Mouse (Mus musculus) heart, adult 2 months (tissue): ENCODE results near the gene Mpdu1. TPM values are rescaled to one million over a fixed set of nuclear protein-coding genes. Genes with fewer than 3 reads are reported as not detected.

Experiments
- DNase-seq, 2 experiments: peaks; one replicate each; pipeline ENCODE4 v3.0.0; 2021
- H3K27ac ChIP-seq: fragments of 200-600 bp; 2 replicates; pipeline ENCODE4 v1.8.1; 2022
- H3K27me3 ChIP-seq: fragments of 200-500 bp; 2 replicates; pipeline ENCODE4 v1.6.1; 2012; ENCODE audit warnings: mild to moderate bottlenecking, low read length, inconsistent platforms, mixed read lengths; ENCODE audit not compliant: control insufficient read depth, insufficient read depth
- H3K36me3 ChIP-seq: fragments of 200-500 bp; 2 replicates; pipeline ENCODE4 v1.6.1; 2012; ENCODE audit warnings: low read length, inconsistent platforms; ENCODE audit not compliant: control insufficient read depth, insufficient read depth
- H3K4me1 ChIP-seq: fragments of 200-500 bp; 2 replicates; pipeline ENCODE4 v1.6.1; 2011; ENCODE audit warnings: low read length; ENCODE audit not compliant: control insufficient read depth, insufficient read depth
- H3K4me3 ChIP-seq: fragments of 200-600 bp; 2 replicates; pipeline ENCODE4 v1.8.1; 2022
- H3K79me2 ChIP-seq: fragments of 200-500 bp; replicated peaks from 2 replicates; pipeline ENCODE4 v1.6.1; 2012; ENCODE audit warnings: mild to moderate bottlenecking, inconsistent platforms, low read length, moderate library complexity, mixed read lengths; ENCODE audit not compliant: control insufficient read depth, insufficient read depth
- H3K9ac ChIP-seq: fragments of 200-500 bp; 2 replicates; pipeline ENCODE4 v1.6.1; 2012; ENCODE audit warnings: low read depth, mild to moderate bottlenecking, control low read depth, inconsistent platforms, low read length, mixed read lengths
- CTCF ChIP-seq: fragments of 200-600 bp; IDR thresholded peaks from 2 replicates; pipeline ENCODE4 v1.8.1; 2022; ENCODE audit warnings: antibody characterized with exemption, mild to moderate bottlenecking, moderate library complexity
- EP300 ChIP-seq: fragments of 200-500 bp; IDR thresholded peaks from 2 replicates; pipeline ENCODE4 v1.6.1; 2011; ENCODE audit warnings: low read depth, low read length, control low read depth; ENCODE audit not compliant: insufficient read depth
- POLR2A ChIP-seq: fragments of 200-500 bp; IDR thresholded peaks from 2 replicates; pipeline ENCODE4 v1.6.1; 2011; ENCODE audit warnings: mild to moderate bottlenecking, low read depth, low read length, control low read depth; ENCODE audit not compliant: insufficient read depth
- WGBS: fragments of 180-500 bp; shearing (Covaris S2); methylation state at CpG from one replicate; pipeline ENCODE4 v1.1.7; 2018; 5-methylcytosine and 5-hydroxymethylcytosine counted together
- intact Hi-C: fragments of 180-260 bp; cut with DNase I; formaldehyde crosslinking; loops from one replicate; pipeline ENCODE4 v1.15.1; 2025
- polyA plus RNA-seq: library from polyadenylated mRNA; depleted of rRNA; stranded (reverse); fragments of >200 nt; gene quantifications from 2 replicates; pipeline ENCODE4 v1.2.3, GENCODE M21; 2012
- total RNA-seq, 2 experiments: library from RNA; stranded (reverse); gene quantifications; 2 replicates each; pipeline ENCODE4 v1.2.3; 2021

Gene Mpdu1
- total and polyA plus RNA-seq, 3 experiments: 13.7 to 40.8 (median 14.2) TPM

GRCm38 (mm10) chr11:69670786-69671725 is 8.6 kb upstream of the Mpdu1 start:
- Histone ChIP-seq H3K9ac (peak overlapping the region; percentile 92), H3K27ac (peak overlapping the region; percentile 95), H3K4me1 (peaks cover 5% of the 10 kb centered on the region), H3K27me3 (no peaks in the 10 kb centered on the region), H3K4me3 (peak overlapping the region; percentile 85), H3K36me3 (peaks cover 18% of the 10 kb centered on the region), H3K79me2 (no peaks in the 10 kb centered on the region)
- intact Hi-C loops: no loop called here
- DNase-seq: peak; percentile 95 to 96
- no peak for TF ChIP-seq CTCF
- TF ChIP-seq POLR2A: peak; percentile 42
- TF ChIP-seq EP300: peak; percentile 71
- 1% methylated on average over 61 of the region's 61 CpGs for WGBS

DNA sequence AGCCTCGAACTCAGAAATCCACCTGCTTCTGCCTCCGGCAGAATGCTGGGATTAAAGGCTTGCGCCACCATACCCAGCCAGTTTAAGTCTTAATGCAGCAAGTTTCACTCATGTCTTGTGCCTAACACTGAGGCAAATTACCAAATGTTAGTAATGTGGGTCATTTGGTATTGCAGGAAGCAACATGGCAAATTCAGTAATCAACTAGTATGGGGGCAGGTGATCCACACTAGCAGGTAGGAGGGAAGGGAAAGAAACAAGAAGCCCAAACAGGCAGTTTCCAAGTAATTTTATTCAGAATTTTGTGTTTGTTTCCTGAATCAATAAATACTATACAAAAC is 4.2 kb upstream of the Mpdu1 start:
- Histone ChIP-seq H3K9ac (no peak overlapping the region), H3K79me2 (no peaks in the 10 kb centered on the region), H3K4me1 (peaks cover 10% of the 10 kb centered on the region), H3K27ac (no peak overlapping the region), H3K27me3 (no peaks in the 10 kb centered on the region), H3K36me3 (peaks cover 17% of the 10 kb centered on the region), H3K4me3 (no peak overlapping the region)
- intact Hi-C loops: no loop called here
- no peak for DNase-seq
- TF ChIP-seq CTCF: no peak
- TF ChIP-seq EP300: no peak
- TF ChIP-seq POLR2A: no peak
- WGBS: 88% methylated on average over 3 of the region's 3 CpGs

- H3K4me1 ChIP-seq: peaks cover 10% of the 10 kb centered on the region
- H3K4me3 ChIP-seq: no peak within 1 kb of the TSS
- no peak within 1 kb of the TSS for H3K9ac ChIP-seq
- 49% methylated on average over 7 of the region's 7 CpGs for WGBS
- H3K79me2 ChIP-seq: no peaks in the 10 kb centered on the region
- H3K27me3 ChIP-seq: no peaks in the 10 kb centered on the region
- 0 out of 2 replicates have a peak, but pooled peaks have one; percentile 44 for TF ChIP-seq POLR2A
- no peak for TF ChIP-seq EP300
- intact Hi-C loops: no loop called here
- H3K27ac ChIP-seq: no peak within 1 kb of the TSS; the same call in 1 of the 2 replicates
- H3K36me3 ChIP-seq: peaks cover 17% of the 10 kb centered on the region
- DNase-seq: peak in 1 of 2 experiments; percentile 71
Measured at GRCm38 (mm10) chr11:69665961-69666664, 3.7 kb upstream of the Mpdu1 start, which contains the start of gene Cd68. Cd68 (minus strand) TSS chr11:69666153.

DNA sequence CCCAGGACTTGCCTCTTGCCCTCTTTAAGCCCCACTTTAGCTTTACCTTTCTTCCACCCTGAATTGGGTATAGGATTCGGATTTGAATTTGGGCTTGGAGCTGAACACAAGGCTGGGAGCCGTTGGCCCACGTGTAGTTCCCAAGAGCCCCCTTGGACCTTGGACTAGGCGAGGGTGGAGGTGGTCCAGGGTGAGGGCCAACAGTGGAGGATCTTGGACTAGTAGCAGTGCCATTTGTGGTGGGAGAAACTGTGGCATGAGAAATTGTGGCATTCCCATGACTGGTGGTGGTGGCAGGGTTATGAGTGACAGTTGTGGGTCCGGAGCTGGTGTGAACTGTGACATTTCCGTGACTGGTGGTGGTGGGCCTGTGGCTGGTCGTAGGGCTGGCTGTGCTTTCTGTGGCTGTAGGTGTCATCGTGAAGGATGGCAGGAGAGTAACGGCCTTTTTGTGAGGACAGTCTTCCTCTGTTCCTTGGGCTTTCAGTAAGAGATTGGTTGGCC is 3.1 kb upstream of the Mpdu1 start:
- DNase-seq: no peak
- H3K4me3 ChIP-seq: no peak overlapping the region
- intact Hi-C loops: no loop called here
- H3K27ac ChIP-seq: no peak overlapping the region; the same call in 1 of the 2 replicates
- TF ChIP-seq EP300: no peak
- H3K4me1 ChIP-seq: peaks cover 6% of the 10 kb centered on the region
- H3K79me2 ChIP-seq: no peaks in the 10 kb centered on the region
- no peak overlapping the region for H3K9ac ChIP-seq
- no peaks in the 10 kb centered on the region for H3K27me3 ChIP-seq
- WGBS: 66% methylated on average over 9 of the region's 9 CpGs
- H3K36me3 ChIP-seq: peaks cover 14% of the 10 kb centered on the region

DNA sequence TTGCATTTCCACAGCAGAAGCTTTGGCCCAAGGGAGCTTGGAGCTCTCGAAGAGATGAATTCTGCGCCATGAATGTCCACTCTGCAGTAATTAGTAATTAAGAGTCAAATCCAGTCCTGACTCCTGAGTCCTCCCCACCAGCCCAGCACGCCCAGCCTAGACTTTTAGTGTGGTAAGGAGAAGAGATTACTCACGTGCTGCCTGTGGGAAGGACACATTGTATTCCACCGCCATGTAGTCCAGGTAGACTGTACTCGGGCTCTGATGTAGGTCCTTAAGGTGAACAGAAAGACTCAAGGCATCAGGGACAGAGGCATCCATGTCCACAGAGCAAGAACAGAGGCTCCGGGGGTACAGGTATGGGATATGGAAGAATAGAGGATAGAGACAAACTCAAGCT is 2.4 kb upstream of the Mpdu1 start:
- DNase-seq: no peak
- H3K4me1 ChIP-seq: peaks cover 6% of the 10 kb centered on the region
- H3K36me3 ChIP-seq: peaks cover 7% of the 10 kb centered on the region
- no peak overlapping the region for H3K4me3 ChIP-seq
- WGBS: 85% methylated on average over 7 of the region's 7 CpGs
- H3K27me3 ChIP-seq: no peaks in the 10 kb centered on the region
- H3K9ac ChIP-seq: no peak overlapping the region
- TF ChIP-seq CTCF (no peak), EP300 (no peak), POLR2A (no peak)
- intact Hi-C loops: no loop called here
- no peak overlapping the region; the same call in 1 of the 2 replicates for H3K27ac ChIP-seq
- no peaks in the 10 kb centered on the region for H3K79me2 ChIP-seq

- Histone ChIP-seq H3K27me3 (no peaks in the 10 kb centered on the region), H3K4me3 (no peak overlapping the region), H3K79me2 (no peaks in the 10 kb centered on the region), H3K36me3 (no peaks in the 10 kb centered on the region; the same call in 1 of the 2 replicates), H3K27ac (peak overlapping the region; percentile 98; the same call in 1 of the 2 replicates), H3K4me1 (peaks cover 6% of the 10 kb centered on the region), H3K9ac (no peak overlapping the region)
- intact Hi-C loops: no loop called here
- DNase-seq: peak; percentile 40 to 41
- 47% methylated on average over 6 of the region's 6 CpGs for WGBS
- TF ChIP-seq EP300 (peak; percentile 63; the same call in 1 of the 2 replicates), CTCF (no peak)
Measured at GRCm38 (mm10) chr11:69663795-69664194, 1.4 kb upstream of the Mpdu1 start.
